Mouse (Mus musculus) gastrocnemius, adult 2 months (tissue): Measurements from ENCODE around the gene Espl1. TPM values are rescaled to one million over a fixed set of nuclear protein-coding genes. Genes with fewer than 3 reads are reported as not detected.

Source experiments
- DNase-seq: peaks from one replicate; pipeline ENCODE4 v3.0.0; 2022
- H3K27ac ChIP-seq: fragments of 200-600 bp; 2 replicates; pipeline ENCODE4 v1.8.1; 2022; ENCODE audit warnings: mild to moderate bottlenecking
- H3K4me3 ChIP-seq: fragments of 200-600 bp; 2 replicates; pipeline ENCODE4 v1.8.1; 2022; ENCODE audit warnings: mild to moderate bottlenecking, moderate library complexity
- CTCF ChIP-seq: fragments of 200-600 bp; IDR thresholded peaks from 2 replicates; pipeline ENCODE4 v1.8.1; 2022; ENCODE audit warnings: antibody characterized with exemption, mild to moderate bottlenecking, moderate library complexity
- intact Hi-C: fragments of 180-260 bp; cut with DNase I; formaldehyde crosslinking; loops from one replicate; pipeline ENCODE4 v1.15.1; 2025
- total RNA-seq, 2 experiments: library from RNA; stranded (reverse); gene quantifications; 2 replicates each; pipeline ENCODE4 v1.2.3; 2021

Espl1 gene
- total RNA-seq, 2 experiments from 2014 or later = 0.06 to 0.31 TPM

DNA sequence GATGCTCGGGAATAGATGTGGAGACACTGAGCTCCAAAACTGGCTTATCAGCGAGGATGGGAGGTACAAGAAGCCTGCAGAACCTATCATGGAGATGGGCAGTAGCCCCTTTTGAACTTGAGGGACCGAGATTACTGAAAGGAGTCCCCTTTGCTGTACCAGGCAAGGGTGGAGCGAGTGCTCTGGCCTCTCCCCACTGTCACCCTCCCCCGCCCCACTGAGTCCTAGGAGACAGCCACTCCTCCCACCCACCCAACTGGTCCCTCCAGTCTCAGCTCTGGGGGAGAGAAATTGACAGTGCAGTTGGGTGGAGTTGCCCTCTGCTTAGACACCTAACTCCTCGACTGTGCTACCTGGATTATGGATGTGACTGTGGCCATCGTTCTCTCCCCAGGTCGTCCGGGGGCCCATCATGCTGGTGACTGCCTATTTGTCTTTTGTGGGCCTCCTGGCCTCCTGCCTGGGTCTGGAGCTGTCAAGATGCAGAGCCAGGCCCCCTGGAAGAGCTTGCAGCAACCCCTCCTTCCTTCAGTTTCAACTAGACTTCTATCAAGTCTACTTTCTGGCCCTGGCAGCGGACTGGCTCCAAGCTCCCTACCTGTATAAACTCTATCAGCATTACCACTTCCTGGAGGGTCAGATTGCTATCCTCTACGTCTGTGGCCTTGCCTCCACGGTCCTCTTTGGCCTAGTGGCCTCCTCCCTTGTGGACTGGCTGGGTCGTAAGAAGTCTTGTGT, 16.1 kb upstream of the Espl1 start:
- Histone ChIP-seq H3K27ac (peak overlapping the region; percentile 96), H3K4me3 (peak overlapping the region; percentile 85)
- intact Hi-C loops = loop anchor here (1.0 kb wide), 1 partner anchor 41 kb away; no protein-coding TSS in a partner anchor
- no peak for DNase-seq
- no peak for TF ChIP-seq CTCF

- peak overlapping the region; percentile 96; the same call in 1 of the 2 replicates for H3K27ac ChIP-seq
- H3K4me3 ChIP-seq = peak overlapping the region; percentile 85
- DNase-seq = no peak
- intact Hi-C loops = no loop called here
- TF ChIP-seq CTCF = no peak
These were observed 15.4 kb upstream of the Espl1 start for GRCm38 (mm10) chr15:102280623-102281022.

- no peak for DNase-seq
- Histone ChIP-seq H3K27ac (no peak overlapping the region), H3K4me3 (no peak overlapping the region)
- intact Hi-C loops = no loop called here
- TF ChIP-seq CTCF = no peak
These were observed 13.4 kb upstream of the Espl1 start for GRCm38 (mm10) chr15:102282463-102283292.

- TF ChIP-seq CTCF = no peak
- intact Hi-C loops = no loop called here
- Histone ChIP-seq H3K4me3 (no peak overlapping the region), H3K27ac (no peak overlapping the region)
- no peak for DNase-seq
These were observed 12.4 kb upstream of the Espl1 start for GRCm38 (mm10) chr15:102283648-102284047.

- DNase-seq = no peak
- no peak overlapping the region for H3K27ac ChIP-seq
- TF ChIP-seq CTCF = peak; percentile 73
- no peak overlapping the region for H3K4me3 ChIP-seq
- intact Hi-C loops = no loop called here
These were observed 8.7 kb upstream of the Espl1 start for GRCm38 (mm10) chr15:102287395-102287794.

- DNase-seq = no peak
- peak overlapping the region; percentile 80 for H3K4me3 ChIP-seq
- TF ChIP-seq CTCF = no peak
- intact Hi-C loops = no loop called here
- no peak overlapping the region for H3K27ac ChIP-seq
These were observed 421 bp downstream of the Espl1 start for GRCm38 (mm10) chr15:102296368-102297006.

GRCm38 (mm10) chr15:102302542-102302941, 6.5 kb downstream of the Espl1 start:
- intact Hi-C loops = no loop called here
- Histone ChIP-seq H3K27ac (no peak overlapping the region), H3K4me3 (no peak overlapping the region)
- TF ChIP-seq CTCF = no peak
- DNase-seq = no peak

- no peak for TF ChIP-seq CTCF
- intact Hi-C loops = no loop called here
- no peak for DNase-seq
- H3K4me3 ChIP-seq = no peak overlapping the region
- no peak overlapping the region for H3K27ac ChIP-seq
These were observed 12.7 kb downstream of the Espl1 start for GRCm38 (mm10) chr15:102308717-102309116.

GRCm38 (mm10) chr15:102310074-102310845, 14.2 kb downstream of the Espl1 start:
- H3K27ac ChIP-seq = peak overlapping the region; percentile 24; the same call in 1 of the 2 replicates
- no peak for TF ChIP-seq CTCF

GRCm38 (mm10) chr15:102311489-102311888, 15.4 kb downstream of the Espl1 start:
- DNase-seq = no peak
- intact Hi-C loops = no loop called here
- TF ChIP-seq CTCF = no peak
- H3K4me3 ChIP-seq = no peak overlapping the region
- no peak overlapping the region for H3K27ac ChIP-seq

More at GRCm38 (mm10) chr15:102310074-102310845, 14.2 kb downstream of the Espl1 start:
- intact Hi-C loops = no loop called here
- no peak overlapping the region for H3K4me3 ChIP-seq
- DNase-seq = peak; percentile 55

DNA sequence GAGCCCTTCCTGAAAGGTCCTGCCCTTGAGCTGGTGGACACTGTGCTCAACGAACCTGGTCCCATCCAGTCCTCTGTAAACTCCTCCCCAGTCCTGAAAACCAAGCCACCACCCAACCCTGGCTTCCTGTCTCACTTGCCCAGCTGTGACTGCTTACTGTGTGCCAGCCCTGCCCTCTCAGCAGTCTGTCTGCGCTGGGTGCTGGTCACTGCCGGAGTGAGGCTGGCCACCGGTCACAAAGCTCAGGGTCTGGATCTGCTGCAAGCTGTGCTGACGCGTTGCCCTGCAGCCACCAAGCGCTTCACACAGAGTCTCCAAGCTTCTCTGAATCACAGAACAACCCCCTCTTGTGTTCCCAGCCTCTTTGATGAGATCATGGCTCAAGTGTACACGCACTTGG, 19.2 kb downstream of the Espl1 start:
- peak overlapping the region; percentile 61 for H3K27ac ChIP-seq
- intact Hi-C loops = no loop called here
- H3K4me3 ChIP-seq = peak overlapping the region; percentile 34
- no peak for TF ChIP-seq CTCF
- peak; percentile 51 for DNase-seq

DNA sequence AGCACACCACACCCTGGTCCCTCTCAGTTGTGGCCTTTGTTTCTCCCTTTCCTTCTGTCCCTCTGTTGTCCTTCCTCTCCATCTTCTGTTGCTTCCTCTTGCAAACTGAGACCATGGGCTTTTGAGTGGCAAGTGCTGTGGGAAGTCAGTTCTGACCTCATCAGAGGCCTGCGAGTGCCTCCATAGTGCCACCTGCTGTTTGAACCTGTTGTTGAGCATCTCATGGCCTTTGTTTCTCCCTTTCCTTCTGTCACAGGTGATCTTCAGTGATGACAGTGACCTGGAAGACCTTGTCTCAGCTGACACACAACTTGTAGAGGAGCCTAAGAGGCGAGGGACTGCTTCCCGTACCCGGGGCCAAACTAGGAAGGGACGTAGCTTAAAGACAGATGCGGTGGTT, 20.2 kb downstream of the Espl1 start:
- intact Hi-C loops = loop anchor here (1.0 to 2.0 kb wide), 2 partner anchors 27 to 77 kb away; no protein-coding TSS in a partner anchor
- H3K27ac ChIP-seq = peak overlapping the region; percentile 61; the same call in 1 of the 2 replicates
- peak; percentile 70 for DNase-seq
- peak; percentile 85 for TF ChIP-seq CTCF
- peak overlapping the region; percentile 34; the same call in 1 of the 2 replicates for H3K4me3 ChIP-seq
